Mouse (Mus musculus) gastrocnemius, adult 18-20 months (tissue): ENCODE measurements at regions not wholly inside any gene's neighbourhood (a gene's known extent, or its start where the extent isn't known, plus 50 kb on each side); places are given as distances from the start of the nearest gene placed in this dataset.
"Not testable (repeated sequence)": the region's sequence is repeated elsewhere in the genome, so short reads cannot be mapped to it uniquely, and the experiment has no call there.

Experiments used
- DNase-seq: peaks from one replicate; pipeline ENCODE4 v3.0.0; 2021; ENCODE audit warnings: low spot score

- DNase-seq, result no peak
These were observed 287.3 kb upstream of the Adamts5 start for GRCm38 (mm10) chr16:86188966-86189365.

- not testable (repeated sequence) for DNase-seq
These were observed 286.0 kb upstream of the Adamts5 start for GRCm38 (mm10) chr16:86187609-86188008.

GRCm38 (mm10) chr16:86159021-86159815, 257.6 kb upstream of the Adamts5 start:
- peak; percentile 62 for DNase-seq

DNA sequence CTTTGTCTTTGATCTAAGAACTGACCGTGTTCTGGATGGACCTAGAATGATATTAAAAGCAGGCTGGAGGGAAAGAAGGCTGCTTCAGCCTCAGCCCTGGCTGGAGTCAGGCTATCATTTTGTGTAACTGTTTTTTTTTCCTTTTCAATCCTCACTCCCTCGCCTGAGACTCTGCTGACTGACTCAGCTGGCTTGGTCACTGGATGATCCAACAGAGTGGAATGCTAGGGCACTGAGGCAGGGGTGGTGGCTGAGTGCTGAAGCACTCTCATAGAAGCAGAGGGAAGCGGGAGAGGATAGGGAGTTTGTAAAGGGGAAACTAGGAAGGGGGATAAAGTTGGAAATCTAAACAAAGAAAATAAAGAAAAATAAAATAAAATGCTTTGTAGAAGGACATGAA, 236.5 kb upstream of the Adamts5 start:
- DNase-seq, result peak; percentile 25

GRCm38 (mm10) chr16:86136169-86136568, 234.5 kb upstream of the Adamts5 start:
- no peak for DNase-seq

- peak; percentile 52 for DNase-seq
These were observed 225.8 kb upstream of the Adamts5 start for GRCm38 (mm10) chr16:86127391-86127790.

DNA sequence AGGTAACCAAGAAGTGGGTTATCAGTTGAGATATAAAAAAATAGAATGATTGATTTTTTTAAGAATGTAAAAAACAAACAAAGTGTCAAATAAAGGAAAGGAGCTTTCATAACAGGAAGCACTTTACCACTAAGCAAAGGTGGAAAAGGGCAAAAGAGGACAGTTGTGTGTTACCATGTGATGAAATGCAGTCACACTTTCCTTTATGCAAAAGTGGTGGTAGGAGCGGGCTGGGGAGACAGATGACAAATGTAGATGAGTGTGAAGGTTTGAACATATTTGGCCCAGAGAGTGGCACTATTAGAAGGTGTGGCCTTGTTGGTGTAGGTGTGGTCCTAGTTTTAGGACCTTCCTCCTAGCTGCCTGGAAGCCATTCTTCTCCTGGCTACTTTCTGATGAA, 222.6 kb upstream of the Adamts5 start:
- no peak for DNase-seq

GRCm38 (mm10) chr16:86122936-86123335, 221.3 kb upstream of the Adamts5 start:
- no peak for DNase-seq

DNA sequence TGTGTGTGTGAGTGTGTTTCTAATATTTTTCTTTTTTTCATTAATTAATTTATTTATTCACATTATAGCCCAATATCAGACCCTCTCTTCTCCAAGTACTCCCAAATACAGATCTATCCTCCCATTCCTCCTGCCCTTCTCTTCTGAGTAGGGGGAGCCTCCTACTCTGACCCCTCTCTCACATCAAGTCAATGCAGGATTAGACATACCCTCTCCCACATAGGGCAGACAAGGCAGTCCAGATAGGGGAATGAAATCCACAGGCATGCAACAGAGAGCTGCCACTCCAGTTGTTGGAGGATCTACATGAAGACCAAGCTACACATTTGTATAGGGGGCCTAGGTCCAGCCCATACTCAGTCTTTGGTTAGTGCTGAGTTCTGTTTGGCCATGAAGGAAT, 216.3 kb upstream of the Adamts5 start:
- DNase-seq, result no peak

- DNase-seq, result no peak
These were observed 214.2 kb upstream of the Adamts5 start for GRCm38 (mm10) chr16:86115587-86116376.

DNA sequence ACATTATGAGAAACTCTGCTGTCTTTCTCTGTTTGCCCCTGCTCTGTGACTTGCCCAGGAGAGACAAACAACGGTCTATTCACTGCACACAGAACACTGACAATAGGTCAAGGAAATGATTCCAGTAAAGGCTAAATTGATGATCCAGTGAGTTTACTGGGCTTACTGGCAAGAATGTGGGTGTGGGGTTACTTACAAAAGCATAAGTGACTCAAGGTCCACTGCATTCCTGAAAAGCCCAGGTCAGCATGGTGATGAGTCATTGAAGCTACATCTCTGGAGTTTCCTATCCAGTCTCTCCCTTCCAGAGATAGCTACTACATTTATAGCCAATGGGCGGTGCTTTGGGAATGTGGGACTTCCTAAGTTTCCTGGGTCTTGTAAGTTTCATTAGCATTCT, 192.8 kb upstream of the Adamts5 start:
- no peak for DNase-seq

DNA sequence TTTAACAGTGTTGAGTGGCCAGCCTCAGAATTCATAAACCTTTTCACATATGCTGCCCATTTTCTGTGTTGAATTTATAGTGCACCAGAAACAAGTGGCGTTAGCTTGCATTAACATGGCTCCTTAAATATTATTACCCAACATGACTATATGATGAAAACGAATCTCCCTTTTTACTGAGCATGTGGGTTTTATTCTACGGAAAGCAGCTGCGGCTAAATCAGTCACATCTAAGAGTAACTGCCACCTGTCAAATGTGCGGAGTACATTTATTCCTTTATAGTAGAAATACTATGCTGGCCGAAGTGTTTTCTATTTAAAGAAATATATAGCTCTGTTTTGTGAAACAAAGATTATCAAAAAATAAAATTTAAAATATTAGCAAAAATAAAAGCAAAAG, 188.5 kb upstream of the Adamts5 start:
- DNase-seq, result no peak

GRCm38 (mm10) chr16:86087421-86087820, 185.8 kb upstream of the Adamts5 start:
- DNase-seq, result no peak

GRCm38 (mm10) chr16:86067628-86068364, 166.2 kb upstream of the Adamts5 start:
- no peak for DNase-seq

- no peak for DNase-seq
These were observed 158.5 kb upstream of the Adamts5 start for GRCm38 (mm10) chr16:86060087-86060486.

- peak; percentile 52 for DNase-seq
These were observed 143.1 kb upstream of the Adamts5 start for GRCm38 (mm10) chr16:86044695-86045094.

DNA sequence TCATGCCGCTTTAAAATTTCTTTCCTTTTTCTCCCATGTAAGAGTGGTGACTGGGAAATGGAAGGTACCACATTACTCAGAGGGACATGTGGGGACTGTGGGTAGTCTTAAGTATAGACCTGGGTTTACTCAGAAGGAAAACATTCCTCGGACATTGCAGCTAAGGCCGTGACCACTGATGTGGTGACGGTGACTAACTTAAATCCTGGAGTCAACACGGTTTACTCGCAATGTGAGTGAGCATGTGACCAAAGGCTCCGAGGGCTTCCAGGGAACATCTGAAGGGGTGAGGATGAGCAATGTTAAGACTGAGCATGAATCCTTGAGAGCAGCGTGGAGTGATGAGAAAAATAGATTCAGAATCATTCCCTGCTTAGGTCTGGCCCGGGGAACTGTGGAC, 133.1 kb upstream of the Adamts5 start:
- no peak for DNase-seq

- DNase-seq, result no peak
These were observed 126.1 kb upstream of the Adamts5 start for GRCm38 (mm10) chr16:86027700-86028099.

DNA sequence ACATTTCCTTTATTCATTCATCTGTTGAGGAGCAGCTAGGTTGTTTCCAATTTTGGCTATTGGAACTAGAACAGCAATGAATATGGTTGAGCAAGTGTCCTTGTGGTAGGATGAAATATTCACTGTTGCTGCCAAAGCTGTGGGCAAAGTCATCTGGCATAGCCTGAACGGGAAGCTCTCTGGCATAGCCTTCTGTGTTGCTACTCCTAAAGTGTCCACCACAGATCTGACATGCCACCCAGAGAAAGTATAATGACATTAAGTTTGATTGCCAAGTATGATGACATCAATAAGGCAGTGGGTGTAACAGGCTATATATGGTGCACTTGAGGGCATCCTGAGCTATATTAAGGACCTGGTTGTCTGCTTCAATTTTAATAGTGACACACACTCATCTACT, 113.7 kb upstream of the Adamts5 start:
- peak; percentile 82 for DNase-seq

GRCm38 (mm10) chr16:86011051-86011450, 109.4 kb upstream of the Adamts5 start:
- DNase-seq, result peak; percentile 48

GRCm38 (mm10) chr16:86009638-86010329, 108.2 kb upstream of the Adamts5 start:
- DNase-seq, result no peak
